Mouse (Mus musculus) stomach, postnatal 0 days (tissue): ENCODE measurements at regions not wholly inside any gene's neighbourhood (a gene's known extent, or its start where the extent isn't known, plus 50 kb on each side); places are given as distances from the start of the nearest gene placed in this dataset.
A peak's percentile ranks its signal among the peaks of the same experiment; 100 is the strongest.

ENCODE experiments used
- ATAC-seq: fragments of 200-750 bp; cut with Nextera tagmentation; 2 replicates; pipeline ENCODE4 v1.8.0; 2017; ENCODE audit not compliant: low FRiP score, low TSS enrichment
- DNase-seq: peaks from one replicate; pipeline ENCODE4 v3.0.0-alpha.2; 2016; ENCODE audit warnings: low spot score
- H3K27ac ChIP-seq: fragments of 300-500 bp; sonication (generic); replicated peaks from 2 replicates; pipeline ENCODE4 v1.5.1; 2014; ENCODE audit warnings: mild to moderate bottlenecking, control low read depth
- H3K27me3 ChIP-seq: fragments of 300-500 bp; sonication (generic); 2 replicates; pipeline ENCODE4 v1.6.1; 2014; ENCODE audit warnings: low read length; ENCODE audit not compliant: control insufficient read depth, insufficient read depth
- H3K36me3 ChIP-seq: fragments of 300-500 bp; sonication (generic); 2 replicates; pipeline ENCODE4 v1.6.1; 2014; ENCODE audit warnings: low read length, mixed read lengths; ENCODE audit not compliant: control insufficient read depth, insufficient read depth
- H3K4me1 ChIP-seq: fragments of 300-500 bp; sonication (generic); replicated peaks from 2 replicates; pipeline ENCODE4 v1.6.1; 2014; ENCODE audit warnings: antibody characterized with exemption; ENCODE audit not compliant: control insufficient read depth, insufficient read depth
- H3K4me2 ChIP-seq: fragments of 300-500 bp; sonication (generic); replicated peaks from 2 replicates; pipeline ENCODE4 v1.6.1; 2014; ENCODE audit warnings: low read depth, mild to moderate bottlenecking, control low read depth, moderate library complexity
- H3K4me3 ChIP-seq: fragments of 300-500 bp; sonication (generic); 2 replicates; pipeline ENCODE4 v1.5.1; 2014; ENCODE audit warnings: low read depth, low read length, control low read depth
- H3K9ac ChIP-seq: fragments of 300-500 bp; sonication (generic); 2 replicates; pipeline ENCODE4 v1.6.1; 2014; ENCODE audit warnings: mild to moderate bottlenecking, low read length, control low read depth, mixed read lengths
- H3K9me3 ChIP-seq: fragments of 300-500 bp; sonication (generic); 2 replicates; pipeline ENCODE4 v1.6.1; 2016; ENCODE audit warnings: low read length; ENCODE audit not compliant: control insufficient read depth
- CTCF ChIP-seq: IDR thresholded peaks from 2 replicates; pipeline ENCODE4 v1.5.1; 2016; ENCODE audit warnings: antibody characterized with exemption, low read depth, mild to moderate bottlenecking, moderate library complexity
- EP300 ChIP-seq: optimal IDR thresholded peaks from 2 replicates; pipeline ENCODE3; 2016; ENCODE audit warnings: antibody characterized with exemption
- WGBS: fragments of 180-500 bp; shearing (Covaris S2); extraction: QIAGEN DNeasy Blood & Tissue Kit; methylation state at CpG from one replicate; pipeline ENCODE4 v1.1.7; 2014; 5-methylcytosine and 5-hydroxymethylcytosine counted together

DNA sequence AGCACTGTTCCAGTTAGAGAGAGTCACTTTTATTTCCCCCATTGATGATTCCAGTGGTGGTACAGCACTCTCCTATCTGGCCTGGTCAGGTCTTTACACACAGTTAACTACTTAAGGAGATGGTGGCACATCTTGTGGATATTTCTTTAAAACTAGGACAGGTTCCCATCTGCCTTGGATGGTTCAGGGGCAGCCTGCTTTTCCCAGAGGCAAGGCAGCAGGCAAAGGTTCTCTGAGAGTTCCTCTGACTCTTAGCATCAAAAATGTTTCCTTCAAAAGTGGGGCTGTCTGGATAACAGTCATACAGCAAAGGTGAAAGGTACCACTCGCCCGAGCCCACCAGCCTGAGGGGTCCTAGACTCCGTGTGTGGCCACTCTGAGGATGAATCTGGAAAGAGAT, 178.3 kb upstream of the 1700012A03Rik start:
- ATAC-seq (no peak), DNase-seq (no peak)
- Histone ChIP-seq H3K27me3 (no peaks in the 10 kb centered on the region), H3K9ac (no peak overlapping the region), H3K4me3 (no peak overlapping the region), H3K9me3 (no peaks in the 10 kb centered on the region), H3K4me1 (no peaks in the 10 kb centered on the region), H3K27ac (no peak overlapping the region), H3K36me3 (no peaks in the 10 kb centered on the region), H3K4me2 (no peak overlapping the region)
- 88% methylated on average over 3 of the region's 3 CpGs for WGBS
- no peak for TF ChIP-seq EP300
- TF ChIP-seq CTCF, result no peak

- TF ChIP-seq EP300, result no peak
- TF ChIP-seq CTCF, result no peak
- no peak for DNase-seq
- no peak overlapping the region for H3K4me2 ChIP-seq
- no peaks in the 10 kb centered on the region for H3K4me1 ChIP-seq
- WGBS, result 38% methylated on average over 7 of the region's 7 CpGs
- no peak overlapping the region for H3K9ac ChIP-seq
- H3K27ac ChIP-seq, result no peak overlapping the region
- H3K27me3 ChIP-seq, result no peaks in the 10 kb centered on the region
- no peaks in the 10 kb centered on the region for H3K9me3 ChIP-seq
- no peaks in the 10 kb centered on the region for H3K36me3 ChIP-seq
- H3K4me3 ChIP-seq, result no peak overlapping the region
- no peak for ATAC-seq
Measured at GRCm38 (mm10) chr6:31861996-31862395, 188.1 kb upstream of the 1700012A03Rik start.

DNA sequence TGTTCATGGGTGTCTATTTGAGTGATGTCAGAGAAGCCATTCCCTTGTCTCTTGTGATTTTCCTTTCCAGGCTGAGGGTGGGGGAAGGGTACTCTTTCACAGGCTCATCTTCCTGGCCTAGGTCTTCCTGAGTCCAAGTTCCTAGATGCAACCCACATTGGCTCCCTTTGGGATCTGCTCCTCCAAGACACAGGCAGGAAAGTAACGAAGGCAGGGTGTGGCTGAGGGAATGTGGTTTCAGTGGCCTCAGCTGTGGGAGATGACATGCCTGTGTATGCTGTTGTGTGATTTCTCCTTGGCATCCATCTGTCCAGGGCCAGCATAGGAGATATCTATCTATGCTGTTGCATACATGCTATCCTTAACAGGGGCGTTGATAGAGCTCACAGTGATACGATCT, 190.4 kb upstream of the 1700012A03Rik start:
- Histone ChIP-seq H3K36me3 (no peaks in the 10 kb centered on the region), H3K4me1 (no peaks in the 10 kb centered on the region), H3K9ac (no peak overlapping the region), H3K27me3 (no peaks in the 10 kb centered on the region), H3K27ac (no peak overlapping the region), H3K4me2 (no peak overlapping the region), H3K9me3 (no peaks in the 10 kb centered on the region), H3K4me3 (no peak overlapping the region)
- 80% methylated on average over 3 of the region's 3 CpGs for WGBS
- no peak for DNase-seq
- ATAC-seq, result no peak
- TF ChIP-seq EP300 (no peak), CTCF (no peak)

- TF ChIP-seq CTCF (no peak), EP300 (no peak)
- Histone ChIP-seq H3K9ac (no peak overlapping the region), H3K4me3 (no peak overlapping the region), H3K4me2 (no peak overlapping the region), H3K9me3 (no peaks in the 10 kb centered on the region), H3K4me1 (no peaks in the 10 kb centered on the region), H3K36me3 (no peaks in the 10 kb centered on the region), H3K27me3 (no peaks in the 10 kb centered on the region), H3K27ac (no peak overlapping the region)
- ATAC-seq (no peak), DNase-seq (no peak)
- WGBS, result 93% methylated on average over 14 of the region's 16 CpGs
Measured at GRCm38 (mm10) chr6:31854261-31854660, 195.8 kb upstream of the 1700012A03Rik start.

GRCm38 (mm10) chr6:31846319-31846718, 203.7 kb upstream of the 1700012A03Rik start:
- Histone ChIP-seq H3K4me2 (no peak overlapping the region), H3K4me3 (no peak overlapping the region), H3K4me1 (no peaks in the 10 kb centered on the region), H3K9ac (no peak overlapping the region), H3K9me3 (no peaks in the 10 kb centered on the region), H3K36me3 (no peaks in the 10 kb centered on the region), H3K27ac (no peak overlapping the region), H3K27me3 (no peaks in the 10 kb centered on the region)
- no peak for ATAC-seq
- TF ChIP-seq EP300, result no peak
- TF ChIP-seq CTCF, result no peak
- 84% methylated on average over 9 of the region's 9 CpGs for WGBS
- no peak for DNase-seq

- DNase-seq, result no peak
- Histone ChIP-seq H3K36me3 (no peaks in the 10 kb centered on the region), H3K27ac (no peak overlapping the region), H3K4me3 (no peak overlapping the region), H3K9me3 (no peaks in the 10 kb centered on the region), H3K9ac (no peak overlapping the region), H3K4me1 (no peaks in the 10 kb centered on the region), H3K4me2 (no peak overlapping the region), H3K27me3 (no peaks in the 10 kb centered on the region)
- TF ChIP-seq CTCF (no peak), EP300 (no peak)
- 81% methylated on average over 5 of the region's 5 CpGs for whole genome bisulfite sequencing
- ATAC-seq, result no peak
Measured at GRCm38 (mm10) chr6:31845671-31846070, 204.4 kb upstream of the 1700012A03Rik start.

- H3K4me2 ChIP-seq, result no peak overlapping the region
- H3K4me1 ChIP-seq, result no peaks in the 10 kb centered on the region
- no peaks in the 10 kb centered on the region for H3K36me3 ChIP-seq
- no peaks in the 10 kb centered on the region for H3K27me3 ChIP-seq
- no peak for TF ChIP-seq EP300
- TF ChIP-seq CTCF, result peak; percentile 25
- no peak overlapping the region for H3K4me3 ChIP-seq
- no peak overlapping the region for H3K27ac ChIP-seq
- no peak overlapping the region for H3K9ac ChIP-seq
- H3K9me3 ChIP-seq, result no peaks in the 10 kb centered on the region
- ATAC-seq (no peak), DNase-seq (no peak)
- 84% methylated on average over 4 of the region's 4 CpGs for WGBS
Measured at GRCm38 (mm10) chr6:31840621-31841020, 209.4 kb upstream of the 1700012A03Rik start.
